Mouse (Mus musculus) left cerebral cortex, adult 8-10 months (tissue): ENCODE data around the gene Coro2b. TPM values are rescaled to one million over a fixed set of nuclear protein-coding genes. Genes with fewer than 3 reads are reported as not detected.
"Not testable (repeated sequence)": the region's sequence is repeated elsewhere in the genome, so short reads cannot be mapped to it uniquely, and the experiment has no call there.

ENCODE experiments used
- DNase-seq, 2 experiments: peaks; one replicate each; pipeline ENCODE4 v3.0.0; 2022; ENCODE audit warnings: low spot score in 2 of 2
- total RNA-seq, 4 experiments: library from RNA; stranded (reverse); gene quantifications; 2 replicates each; pipeline ENCODE4 v1.2.4; 2022

The Coro2b gene
- total RNA-seq, 4 experiments from 2014 or later = 159 to 171 (median 170) TPM

- DNase-seq = no peak
Observed at GRCm38 (mm10) chr9:62450862-62451261, 86.0 kb downstream of the Coro2b start.

- DNase-seq = no peak
Observed at GRCm38 (mm10) chr9:62450355-62450754, 86.5 kb downstream of the Coro2b start.

GRCm38 (mm10) chr9:62447337-62447736 is 89.5 kb downstream of the Coro2b start:
- DNase-seq = not testable (repeated sequence)

DNA sequence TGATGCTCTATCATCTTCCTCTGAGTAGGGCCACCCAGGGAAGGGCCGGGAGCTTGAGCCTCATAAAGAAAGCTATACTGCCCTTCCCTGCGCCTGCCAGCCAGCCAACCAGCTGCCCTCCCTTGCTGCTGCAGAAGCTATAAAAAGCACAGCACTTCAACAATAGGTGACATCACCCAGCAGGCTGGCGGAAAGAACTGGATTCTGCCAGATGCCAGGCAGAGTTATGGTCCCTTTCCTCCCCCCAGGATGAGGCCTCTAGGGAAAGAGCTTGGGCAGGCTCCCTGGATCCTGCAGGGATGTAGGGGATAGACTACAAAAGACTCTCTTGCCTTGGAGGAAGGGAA is 98.1 kb downstream of the Coro2b start:
- DNase-seq = peak in 1 of 2 experiments; percentile 87

DNA sequence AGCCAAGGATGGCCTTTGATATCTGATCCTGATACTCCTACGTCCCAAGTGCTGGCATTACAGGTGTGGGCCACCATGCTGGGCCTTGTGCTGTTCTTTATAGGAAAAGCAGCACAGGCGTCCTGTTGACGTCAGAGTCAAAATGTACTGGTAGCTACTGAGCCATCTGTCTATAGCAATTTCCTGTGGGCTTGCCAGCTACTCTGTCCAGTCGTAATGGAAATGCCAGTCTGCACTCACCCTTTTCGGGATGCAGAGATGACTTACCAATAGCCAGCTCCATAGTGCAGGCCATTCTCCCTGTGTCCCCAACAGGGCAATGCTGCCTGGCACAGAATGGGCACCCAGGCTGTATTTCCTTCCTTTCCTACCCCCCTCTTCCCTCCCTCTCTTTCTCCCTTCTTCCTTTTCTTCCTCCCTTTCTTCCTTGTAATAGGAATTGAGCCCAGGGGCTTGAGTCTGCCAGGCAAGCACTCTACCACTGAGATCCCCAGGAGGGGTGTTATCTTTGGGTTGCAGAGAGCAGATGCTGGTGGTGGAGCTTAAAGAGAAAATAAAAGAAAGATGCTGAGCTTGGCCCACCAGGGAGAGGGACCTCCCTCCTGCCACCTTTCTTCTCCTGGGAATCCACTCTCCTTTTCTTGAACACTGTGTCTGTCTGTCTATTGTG is 98.6 kb downstream of the Coro2b start:
- DNase-seq = no peak

- DNase-seq = no peak
Observed at GRCm38 (mm10) chr9:62437446-62437845, 99.4 kb downstream of the Coro2b start.

- peak in 1 of 2 experiments; percentile 69 for DNase-seq
Observed at GRCm38 (mm10) chr9:62435613-62436318, 101.1 kb downstream of the Coro2b start.

- no peak for DNase-seq
Observed at GRCm38 (mm10) chr9:62432261-62433060, 104.4 kb downstream of the Coro2b start.

- no peak for DNase-seq
Observed at GRCm38 (mm10) chr9:62430741-62431140, 106.1 kb downstream of the Coro2b start.

GRCm38 (mm10) chr9:62427010-62427409 is 109.8 kb downstream of the Coro2b start:
- DNase-seq = peak in 1 of 2 experiments; percentile 13

DNA sequence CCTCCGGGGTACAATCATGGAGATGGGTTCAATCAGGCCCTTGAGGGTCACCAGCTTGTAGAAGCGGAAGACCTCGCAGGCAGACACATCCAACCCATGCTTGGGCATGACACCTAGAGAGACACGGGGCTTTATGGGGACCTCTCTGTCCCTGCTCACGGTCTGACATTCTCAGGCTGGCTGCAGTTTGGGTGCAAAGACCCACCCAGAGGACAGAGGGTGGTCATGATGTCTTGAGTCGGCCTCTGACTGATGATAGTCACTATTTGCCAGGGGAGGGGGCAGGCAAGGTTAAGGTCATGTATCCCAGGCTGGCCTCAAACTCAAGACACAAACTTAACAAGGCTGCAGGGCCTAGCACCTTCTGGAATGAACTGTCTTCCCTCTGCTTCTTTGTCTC is 110.3 kb downstream of the Coro2b start:
- no peak for DNase-seq

DNA sequence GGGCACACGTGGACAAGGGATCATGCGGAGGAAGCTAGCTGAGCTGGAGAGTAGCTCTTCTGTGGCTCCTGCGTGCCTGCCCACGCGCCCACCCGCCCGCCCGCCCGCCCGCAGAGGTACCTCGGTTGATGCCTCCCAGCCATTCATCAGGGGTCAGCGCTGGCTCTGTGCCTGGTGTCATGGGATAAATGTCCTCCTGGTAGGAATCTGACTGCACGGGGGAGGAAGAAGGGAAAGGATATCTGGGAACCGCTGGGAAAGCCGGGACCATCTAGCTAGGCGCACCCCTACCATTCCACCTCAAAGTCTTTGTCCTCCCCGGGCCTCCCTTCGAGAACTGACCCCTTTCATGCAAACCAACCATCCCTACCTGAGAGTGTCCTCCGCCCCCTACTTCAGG is 110.8 kb downstream of the Coro2b start:
- DNase-seq = no peak

DNA sequence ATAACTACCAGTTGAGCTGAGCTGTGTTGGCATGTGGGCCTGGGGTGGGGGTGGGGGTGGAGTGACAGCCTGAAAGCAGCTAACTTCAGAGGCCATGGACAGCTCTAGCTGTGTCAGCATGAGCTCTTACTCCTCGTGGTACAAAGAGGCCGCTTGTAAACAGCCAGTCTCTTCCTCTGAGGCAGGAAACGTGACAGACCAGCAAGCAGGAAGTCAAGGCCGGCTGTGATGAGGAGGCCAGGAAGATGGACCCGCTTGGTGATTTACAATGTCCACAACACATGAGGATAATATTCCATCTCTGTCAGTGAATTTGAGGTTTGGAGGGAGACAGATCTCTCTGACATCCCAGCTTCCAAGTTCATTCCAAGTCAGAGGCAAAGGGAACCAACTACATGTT is 111.6 kb downstream of the Coro2b start:
- DNase-seq = no peak

- no peak for DNase-seq
Observed at GRCm38 (mm10) chr9:62423871-62424270, 113.0 kb downstream of the Coro2b start.

DNA sequence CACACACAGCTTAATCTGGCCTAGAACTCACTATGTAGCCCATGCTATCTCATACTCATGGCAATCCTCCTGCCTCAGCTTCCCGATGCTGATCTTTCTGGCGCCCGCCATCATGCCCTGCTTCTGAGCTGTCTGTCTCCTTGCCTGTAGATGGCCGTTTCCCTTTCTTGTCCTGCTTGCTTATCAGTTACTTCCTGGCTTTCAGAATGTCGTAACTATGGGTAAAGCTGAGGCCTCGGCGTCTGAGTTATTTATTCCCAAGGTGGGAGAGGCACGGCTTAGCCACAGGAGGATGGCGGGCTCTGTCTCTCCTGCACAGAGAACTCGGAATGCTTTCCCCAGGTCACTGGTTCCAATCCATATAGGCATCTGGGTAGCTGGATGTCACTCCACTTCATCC is 113.9 kb downstream of the Coro2b start:
- DNase-seq = no peak

DNA sequence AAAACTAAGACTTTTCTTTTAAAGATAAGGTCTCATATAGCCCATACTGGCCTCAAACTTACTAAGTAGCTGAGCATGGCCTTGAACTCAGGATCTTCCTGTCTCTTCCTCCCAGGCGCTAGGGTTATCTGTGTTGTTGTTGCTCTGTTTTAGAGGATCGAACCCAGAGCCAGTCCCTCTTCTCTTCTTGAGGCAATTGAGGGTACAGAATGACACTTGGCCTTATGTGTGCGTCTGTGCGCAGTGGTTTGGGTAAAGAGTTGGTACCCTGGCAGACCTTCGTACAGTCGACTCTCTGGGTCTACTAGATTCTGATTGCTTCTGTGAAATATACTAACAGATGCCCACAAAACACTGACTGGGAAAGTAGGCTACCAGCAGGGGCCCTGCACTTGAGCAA is 114.9 kb downstream of the Coro2b start:
- DNase-seq = no peak

DNA sequence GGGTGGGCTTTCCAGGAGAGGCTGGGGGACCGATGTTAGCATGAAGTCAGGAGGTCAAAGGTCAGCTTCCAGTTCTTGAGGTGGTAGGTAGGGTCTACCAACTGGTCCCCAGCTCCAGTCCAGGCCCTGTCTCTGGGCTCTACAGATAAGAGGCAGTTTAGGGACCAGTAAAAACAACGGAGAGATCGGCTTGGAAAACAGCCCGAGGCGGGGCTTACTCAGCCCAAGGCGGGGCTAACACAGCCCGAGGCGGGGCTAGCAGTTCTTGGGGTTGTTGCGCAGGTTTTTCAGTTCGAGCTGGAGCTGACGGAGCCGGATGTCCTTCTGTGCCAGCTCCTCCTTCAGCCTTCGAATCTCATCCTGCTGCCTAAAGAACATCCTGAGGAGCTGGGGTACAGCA is 115.8 kb downstream of the Coro2b start:
- peak in 1 of 2 experiments; percentile 59 for DNase-seq

GRCm38 (mm10) chr9:62420261-62420917 is 116.5 kb downstream of the Coro2b start:
- DNase-seq = peak in 1 of 2 experiments; percentile 24

- DNase-seq = no peak
Observed at GRCm38 (mm10) chr9:62418742-62419141, 118.1 kb downstream of the Coro2b start.

GRCm38 (mm10) chr9:62407357-62408146 is 129.3 kb downstream of the Coro2b start:
- no peak for DNase-seq
